Mouse (Mus musculus): ENCODE results near the gene Kcnk5. TPM values are rescaled to one million over a fixed set of nuclear protein-coding genes. Genes with fewer than 3 reads are reported as not detected.

Gene Kcnk5
- polyA plus RNA-seq (2014; fragmentation: Nextera tagmentation; extraction: Ambion mirVana), result 4.7 and 12.2 TPM in 2 replicates

GRCm38 (mm10) chr14:20181466-20181921 lies at the start of gene Kcnk5:
Kcnk5 (minus strand) TSS chr14:20181809.
- peaks cover 32% of the 10 kb centered on the region for H3K4me1 ChIP-seq (ENCODE audit: control insufficient read depth, insufficient read depth, low read length)
- H3K36me3 ChIP-seq (ENCODE audit: control insufficient read depth, insufficient read depth, low read length), result no peaks in the 10 kb centered on the region
- peak; percentile 92 for ATAC-seq (ENCODE audit: low FRiP score, low TSS enrichment)
- H3K27me3 ChIP-seq (ENCODE audit: control insufficient read depth, insufficient read depth, low read length), result no peaks in the 10 kb centered on the region
- H3K27ac ChIP-seq (ENCODE audit: low read depth, low read length), result no peak within 1 kb of the TSS
- peak within 1 kb of the TSS; percentile 94 for H3K4me2 ChIP-seq (replicated peaks; ENCODE audit: low read depth, low read length)
- peak within 1 kb of the TSS; percentile 66 for H3K9ac ChIP-seq (ENCODE audit: low read depth, low read length)
- no peaks in the 10 kb centered on the region for H3K9me3 ChIP-seq (ENCODE audit: control insufficient read depth, low read length)
- peak within 1 kb of the TSS; percentile 58 for H3K4me3 ChIP-seq (ENCODE audit: low read length)
- WGBS, result under 1% methylated on average over 34 of the region's 36 CpGs

- WGBS, result 52% methylated on average over 7 of the region's 7 CpGs
- ATAC-seq (ENCODE audit: low FRiP score, low TSS enrichment), result peak; percentile 68
- H3K27ac ChIP-seq (ENCODE audit: low read depth, low read length), result peak overlapping the region; percentile 7; the same call in 1 of the 2 replicates
- H3K9me3 ChIP-seq (ENCODE audit: control insufficient read depth, low read length), result peaks cover 4% of the 10 kb centered on the region; the same call in 1 of the 2 replicates
- no peak overlapping the region for H3K9ac ChIP-seq (ENCODE audit: low read depth, low read length)
- H3K4me1 ChIP-seq (ENCODE audit: control insufficient read depth, insufficient read depth, low read length), result 0 out of 2 replicates have a peak, but pooled peaks cover 6% of the 10 kb centered on the region
- no peaks in the 10 kb centered on the region for H3K36me3 ChIP-seq (ENCODE audit: control insufficient read depth, insufficient read depth, low read length)
- H3K4me2 ChIP-seq (replicated peaks; ENCODE audit: low read depth, low read length), result no peak overlapping the region
- no peak overlapping the region for H3K4me3 ChIP-seq (ENCODE audit: low read length)
- H3K27me3 ChIP-seq (ENCODE audit: control insufficient read depth, insufficient read depth, low read length), result no peaks in the 10 kb centered on the region
Measured at GRCm38 (mm10) chr14:20230063-20230491, 48.5 kb upstream of the Kcnk5 start.

GRCm38 (mm10) chr14:20229437-20229836 lies 47.8 kb upstream of the Kcnk5 start:
- no peak overlapping the region for H3K27ac ChIP-seq (ENCODE audit: low read depth, low read length)
- no peaks in the 10 kb centered on the region for H3K27me3 ChIP-seq (ENCODE audit: control insufficient read depth, insufficient read depth, low read length)
- no peaks in the 10 kb centered on the region for H3K36me3 ChIP-seq (ENCODE audit: control insufficient read depth, insufficient read depth, low read length)
- no peak overlapping the region for H3K9ac ChIP-seq (ENCODE audit: low read depth, low read length)
- no peak overlapping the region for H3K4me2 ChIP-seq (replicated peaks; ENCODE audit: low read depth, low read length)
- peaks cover 4% of the 10 kb centered on the region; the same call in 1 of the 2 replicates for H3K9me3 ChIP-seq (ENCODE audit: control insufficient read depth, low read length)
- ATAC-seq (ENCODE audit: low FRiP score, low TSS enrichment), result no peak
- 61% methylated on average over 6 of the region's 6 CpGs for WGBS
- H3K4me3 ChIP-seq (ENCODE audit: low read length), result no peak overlapping the region
- H3K4me1 ChIP-seq (ENCODE audit: control insufficient read depth, insufficient read depth, low read length), result 0 out of 2 replicates have a peak, but pooled peaks cover 6% of the 10 kb centered on the region

GRCm38 (mm10) chr14:20228336-20228735 lies 46.7 kb upstream of the Kcnk5 start:
- H3K4me3 ChIP-seq (ENCODE audit: low read length), result no peak overlapping the region
- H3K9me3 ChIP-seq (ENCODE audit: control insufficient read depth, low read length), result no peaks in the 10 kb centered on the region
- no peak overlapping the region for H3K27ac ChIP-seq (ENCODE audit: low read depth, low read length)
- no peaks in the 10 kb centered on the region for H3K27me3 ChIP-seq (ENCODE audit: control insufficient read depth, insufficient read depth, low read length)
- H3K4me2 ChIP-seq (replicated peaks; ENCODE audit: low read depth, low read length), result no peak overlapping the region
- 0 out of 2 replicates have a peak, but pooled peaks cover 6% of the 10 kb centered on the region for H3K4me1 ChIP-seq (ENCODE audit: control insufficient read depth, insufficient read depth, low read length)
- WGBS, result 62% methylated on average over 4 of the region's 4 CpGs
- no peak for ATAC-seq (ENCODE audit: low FRiP score, low TSS enrichment)
- H3K9ac ChIP-seq (ENCODE audit: low read depth, low read length), result no peak overlapping the region
- H3K36me3 ChIP-seq (ENCODE audit: control insufficient read depth, insufficient read depth, low read length), result no peaks in the 10 kb centered on the region

- Histone ChIP-seq H3K9ac (ENCODE audit: low read depth, low read length) (no peak overlapping the region), H3K9me3 (ENCODE audit: control insufficient read depth, low read length) (no peaks in the 10 kb centered on the region), H3K27me3 (ENCODE audit: control insufficient read depth, insufficient read depth, low read length) (no peaks in the 10 kb centered on the region), H3K4me3 (ENCODE audit: low read length) (no peak overlapping the region), H3K4me1 (ENCODE audit: control insufficient read depth, insufficient read depth, low read length) (0 out of 2 replicates have a peak, but pooled peaks cover 6% of the 10 kb centered on the region), H3K27ac (ENCODE audit: low read depth, low read length) (no peak overlapping the region), H3K4me2 (replicated peaks; ENCODE audit: low read depth, low read length) (no peak overlapping the region), H3K36me3 (ENCODE audit: control insufficient read depth, insufficient read depth, low read length) (no peaks in the 10 kb centered on the region)
- no peak for ATAC-seq (ENCODE audit: low FRiP score, low TSS enrichment)
- 63% methylated on average over 2 of the region's 2 CpGs for WGBS
Measured at GRCm38 (mm10) chr14:20226982-20227381, 45.4 kb upstream of the Kcnk5 start.

GRCm38 (mm10) chr14:20226488-20226887 lies 44.9 kb upstream of the Kcnk5 start:
- Histone ChIP-seq H3K9ac (ENCODE audit: low read depth, low read length) (no peak overlapping the region), H3K9me3 (ENCODE audit: control insufficient read depth, low read length) (no peaks in the 10 kb centered on the region), H3K4me1 (ENCODE audit: control insufficient read depth, insufficient read depth, low read length) (0 out of 2 replicates have a peak, but pooled peaks cover 6% of the 10 kb centered on the region), H3K27me3 (ENCODE audit: control insufficient read depth, insufficient read depth, low read length) (no peaks in the 10 kb centered on the region), H3K4me3 (ENCODE audit: low read length) (no peak overlapping the region), H3K36me3 (ENCODE audit: control insufficient read depth, insufficient read depth, low read length) (no peaks in the 10 kb centered on the region), H3K27ac (ENCODE audit: low read depth, low read length) (no peak overlapping the region), H3K4me2 (replicated peaks; ENCODE audit: low read depth, low read length) (no peak overlapping the region)
- WGBS, result 47% methylated on average over 7 of the region's 7 CpGs
- no peak for ATAC-seq (ENCODE audit: low FRiP score, low TSS enrichment)

- Histone ChIP-seq H3K4me2 (replicated peaks; ENCODE audit: low read depth, low read length) (no peak overlapping the region), H3K27me3 (ENCODE audit: control insufficient read depth, insufficient read depth, low read length) (no peaks in the 10 kb centered on the region), H3K27ac (ENCODE audit: low read depth, low read length) (no peak overlapping the region), H3K4me1 (ENCODE audit: control insufficient read depth, insufficient read depth, low read length) (0 out of 2 replicates have a peak, but pooled peaks cover 5% of the 10 kb centered on the region), H3K9me3 (ENCODE audit: control insufficient read depth, low read length) (no peaks in the 10 kb centered on the region), H3K9ac (ENCODE audit: low read depth, low read length) (no peak overlapping the region), H3K4me3 (ENCODE audit: low read length) (no peak overlapping the region), H3K36me3 (ENCODE audit: control insufficient read depth, insufficient read depth, low read length) (no peaks in the 10 kb centered on the region)
- 85% methylated on average over 4 of the region's 4 CpGs for WGBS
- ATAC-seq (ENCODE audit: low FRiP score, low TSS enrichment), result no peak
Measured at GRCm38 (mm10) chr14:20225525-20225924, 43.9 kb upstream of the Kcnk5 start.

- ATAC-seq (ENCODE audit: low FRiP score, low TSS enrichment), result no peak
- Histone ChIP-seq H3K4me3 (ENCODE audit: low read length) (no peak overlapping the region), H3K9ac (ENCODE audit: low read depth, low read length) (no peak overlapping the region), H3K36me3 (ENCODE audit: control insufficient read depth, insufficient read depth, low read length) (no peaks in the 10 kb centered on the region), H3K4me1 (ENCODE audit: control insufficient read depth, insufficient read depth, low read length) (no peaks in the 10 kb centered on the region), H3K27me3 (ENCODE audit: control insufficient read depth, insufficient read depth, low read length) (no peaks in the 10 kb centered on the region), H3K27ac (ENCODE audit: low read depth, low read length) (no peak overlapping the region), H3K9me3 (ENCODE audit: control insufficient read depth, low read length) (no peaks in the 10 kb centered on the region), H3K4me2 (replicated peaks; ENCODE audit: low read depth, low read length) (no peak overlapping the region)
- WGBS, result 72% methylated on average over 10 of the region's 10 CpGs
Measured at GRCm38 (mm10) chr14:20224576-20225218, 43.1 kb upstream of the Kcnk5 start.

- Histone ChIP-seq H3K4me2 (replicated peaks; ENCODE audit: low read depth, low read length) (no peak overlapping the region), H3K27me3 (ENCODE audit: control insufficient read depth, insufficient read depth, low read length) (no peaks in the 10 kb centered on the region), H3K9me3 (ENCODE audit: control insufficient read depth, low read length) (no peaks in the 10 kb centered on the region), H3K4me1 (ENCODE audit: control insufficient read depth, insufficient read depth, low read length) (no peaks in the 10 kb centered on the region), H3K27ac (ENCODE audit: low read depth, low read length) (no peak overlapping the region), H3K4me3 (ENCODE audit: low read length) (no peak overlapping the region), H3K9ac (ENCODE audit: low read depth, low read length) (no peak overlapping the region), H3K36me3 (ENCODE audit: control insufficient read depth, insufficient read depth, low read length) (no peaks in the 10 kb centered on the region)
- no peak for ATAC-seq (ENCODE audit: low FRiP score, low TSS enrichment)
- 68% methylated on average over 4 of the region's 4 CpGs for WGBS
Measured at GRCm38 (mm10) chr14:20224163-20224562, 42.6 kb upstream of the Kcnk5 start.

All from kidney, embryonic 14.5 days (tissue).